Comparison of ENCODE assay signal across 9 mouse cellular contexts in genomic region chr3:37604976-37605875, GRCm38 (mm10). TPM values are rescaled to one million over a fixed set of nuclear protein-coding genes. Genes with fewer than 3 reads are reported as not detected.
A peak's percentile ranks its signal among the peaks of the same experiment; 100 is the strongest.
DNase-seq lines count a peak whose midpoint lies in the region; ATAC-seq lines count a peak whose summit lies in the region.
"Had no signal": no experiment of that assay in that cellular context is flagged by ENCODE, and none has a peak within 500 bp of the region (broad histone marks: within the 10 kb centered on the region; RNA-seq: fewer than 3 reads in every experiment).

No protein-coding gene starts in this region.

- H3K36me3 ChIP-seq in embryonic facial prominence, embryonic 13.5 days, result no peaks in the 10 kb centered on the region
- H3K36me3 ChIP-seq in midbrain, embryonic 11.5 days (ENCODE audit: control insufficient read depth, insufficient read depth, low read length), result no peaks in the 10 kb centered on the region

- 63% methylated on average over 13 of the region's 13 CpGs for WGBS in embryonic facial prominence, embryonic 13.5 days
- 51% methylated on average over 13 of the region's 13 CpGs for WGBS in midbrain, embryonic 11.5 days

- H3K9me3 ChIP-seq in embryonic facial prominence, embryonic 13.5 days, result 0 out of 2 replicates have a peak, but pooled peaks cover 4% of the 10 kb centered on the region
- no peaks in the 10 kb centered on the region for H3K9me3 ChIP-seq in midbrain, embryonic 11.5 days (ENCODE audit: control insufficient read depth, low read length)

- H3K27me3 ChIP-seq in embryonic facial prominence, embryonic 13.5 days, result no peaks in the 10 kb centered on the region
- H3K27me3 ChIP-seq in midbrain, embryonic 11.5 days (ENCODE audit: control insufficient read depth, insufficient read depth, low read length), result no peaks in the 10 kb centered on the region

- H3K27ac ChIP-seq in embryonic facial prominence, embryonic 13.5 days, result no peak overlapping the region
- no peak overlapping the region for H3K27ac ChIP-seq in midbrain, embryonic 11.5 days (ENCODE audit: low read depth, low read length)

- no peak for ATAC-seq in embryonic facial prominence, embryonic 13.5 days (ENCODE audit: insufficient number of reproducible peaks, insufficient read depth, low FRiP score, low TSS enrichment, low read depth)
- peak; percentile 68; the same call in 1 of the 2 replicates for ATAC-seq in midbrain, embryonic 11.5 days (ENCODE audit: low FRiP score)

- peaks cover 5% of the 10 kb centered on the region; the same call in 1 of the 2 replicates for H3K4me1 ChIP-seq in embryonic facial prominence, embryonic 13.5 days
- H3K4me1 ChIP-seq in midbrain, embryonic 11.5 days (ENCODE audit: control insufficient read depth, insufficient read depth, low read length), result peaks cover 6% of the 10 kb centered on the region

- 0 out of 2 replicates have a peak overlapping the region, but pooled peaks have one; percentile 16 for H3K9ac ChIP-seq in embryonic facial prominence, embryonic 13.5 days
- 0 out of 2 replicates have a peak overlapping the region, but pooled peaks have one; percentile 1 for H3K9ac ChIP-seq in midbrain, embryonic 11.5 days (ENCODE audit: low read length)

- peak; percentile 39 to 47 for DNase-seq in layer of hippocampus, postnatal 14 days (ENCODE audit: low spot score in 2 of 2)
- DNase-seq in layer of hippocampus, postnatal 25 days (ENCODE audit: extremely low spot score in 1 of 2, low spot score in 1 of 2), result no peak
- DNase-seq in cerebellum, adult 18-20 months, result peak; percentile 42 to 57
- peak; percentile 88 for DNase-seq in midbrain, embryonic 11.5 days (ENCODE audit: low spot score, missing footprints)
- no peak for DNase-seq in urinary bladder, postnatal 10 days (ENCODE audit: low spot score)
- no peak for DNase-seq in kidney, adult 8-10 months
- DNase-seq in kidney, postnatal 25 days, result no peak

- no peak overlapping the region for H3K4me3 ChIP-seq in embryonic facial prominence, embryonic 13.5 days
- H3K4me3 ChIP-seq in midbrain, embryonic 11.5 days (ENCODE audit: low read depth, low read length), result no peak overlapping the region
- H3K4me3 ChIP-seq: erythroblast, embryonic 14.5 days had no signal

- no peak overlapping the region for H3K4me2 ChIP-seq in embryonic facial prominence, embryonic 13.5 days
- H3K4me2 ChIP-seq in midbrain, embryonic 11.5 days, result no peak overlapping the region

RNA-seq across cellular contexts. Expression of gene Spry1, which starts 34.5 kb away (rescaled TPM):
- total RNA-seq in layer of hippocampus, postnatal 14 days (2021), result 10 to 100 TPM; 15.1 to 16.8 TPM
- 10 to 100 TPM; 14.0 to 14.2 TPM for total RNA-seq in layer of hippocampus, postnatal 25 days (2021)
- 12.6 TPM in 2 replicates for polyA plus RNA-seq in embryonic facial prominence, embryonic 13.5 days (2015; fragmentation: Nextera tagmentation; extraction: Ambion mirVana)
- 10.0 and 10.3 TPM in 2 replicates for polyA plus RNA-seq in midbrain, embryonic 11.5 days (2014; fragmentation: Nextera tagmentation; extraction: Ambion mirVana)

Comparison
In these comparisons a context has a peak if more than half of its experiments do, and no peak if none do; other contexts are left out.
1. DNase-seq: peak in layer of hippocampus, postnatal 14 days (2 of 2), cerebellum, adult 18-20 months (2 of 2) and midbrain, embryonic 11.5 days (single experiment); none in layer of hippocampus, postnatal 25 days (0 of 2), urinary bladder, postnatal 10 days (single experiment), kidney, adult 8-10 months (0 of 2) and kidney, postnatal 25 days (0 of 2).